Mouse (Mus musculus): ENCODE results near the gene Vmn2r116. TPM values are rescaled to one million over a fixed set of nuclear protein-coding genes. Genes with fewer than 3 reads are reported as not detected.
"Not testable (repeated sequence)": the region's sequence is repeated elsewhere in the genome, so short reads cannot be mapped to it uniquely, and the experiment has no call there.

The Vmn2r116 gene
- polyA plus RNA-seq (2016; fragmentation: Nextera tagmentation; extraction: Ambion mirVana) = not detected in 2 replicates

DNA sequence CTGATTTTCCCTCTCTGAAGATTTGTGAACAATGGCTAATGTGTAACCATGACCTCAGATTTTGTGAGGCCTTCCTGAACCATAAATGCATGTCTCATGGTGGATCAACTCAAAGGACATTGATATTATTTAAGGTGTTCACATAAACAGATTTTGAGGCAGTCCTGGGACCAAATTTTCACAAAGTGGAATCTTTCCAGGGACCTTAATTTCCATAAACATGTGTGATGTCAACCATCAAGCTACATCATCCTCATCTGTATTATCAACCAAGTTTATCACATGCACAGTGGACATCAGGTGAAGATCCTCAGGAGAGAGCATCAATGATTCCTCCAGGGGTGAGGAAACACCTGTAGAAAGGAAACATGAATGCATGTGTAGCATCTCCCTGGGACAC lies at the start of gene Vmn2r116:
Gene Vmn2r116, plus strand, starts transcription at position 301 of the 400 bp plus-strand sequence.
- H3K9me3 ChIP-seq; H3K36me3 ChIP-seq; H3K4me1 ChIP-seq (replicated peaks); DNase-seq (ENCODE audit: low spot score); H3K27ac ChIP-seq; H3K4me3 ChIP-seq; H3K27me3 ChIP-seq (ENCODE audit: insufficient read depth, poor library complexity, severe bottlenecking): not testable (repeated sequence)

DNA sequence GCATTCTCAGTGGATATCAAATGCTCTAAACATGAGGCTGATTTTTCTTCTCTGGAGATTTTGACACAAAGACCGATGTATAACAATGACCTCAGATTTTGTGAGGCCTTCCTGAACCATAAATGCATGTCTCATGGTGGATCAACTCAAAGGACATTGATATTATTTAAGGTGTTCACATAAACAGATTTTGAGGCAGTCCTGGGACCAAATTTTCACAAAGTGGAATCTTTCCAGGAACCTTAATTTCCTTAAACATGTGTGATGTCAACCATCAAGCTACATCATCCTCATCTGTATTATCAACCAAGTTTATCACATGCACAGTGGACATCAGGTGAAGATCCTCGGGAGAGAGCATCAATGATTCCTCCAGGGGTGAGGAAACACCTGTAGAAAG lies 41.0 kb upstream of the Vmn2r116 start, which contains the start of gene Vmn2r115:
Gene Vmn2r115, plus strand, starts transcription at position 301 of the 400 bp plus-strand sequence.
- not testable (repeated sequence) for H3K4me3 ChIP-seq; H3K27me3 ChIP-seq (ENCODE audit: insufficient read depth, poor library complexity, severe bottlenecking); H3K36me3 ChIP-seq; H3K9me3 ChIP-seq; H3K4me1 ChIP-seq (replicated peaks); H3K27ac ChIP-seq; DNase-seq (ENCODE audit: low spot score)
- 42% methylated on average over 2 of the region's 2 CpGs for WGBS

DNA sequence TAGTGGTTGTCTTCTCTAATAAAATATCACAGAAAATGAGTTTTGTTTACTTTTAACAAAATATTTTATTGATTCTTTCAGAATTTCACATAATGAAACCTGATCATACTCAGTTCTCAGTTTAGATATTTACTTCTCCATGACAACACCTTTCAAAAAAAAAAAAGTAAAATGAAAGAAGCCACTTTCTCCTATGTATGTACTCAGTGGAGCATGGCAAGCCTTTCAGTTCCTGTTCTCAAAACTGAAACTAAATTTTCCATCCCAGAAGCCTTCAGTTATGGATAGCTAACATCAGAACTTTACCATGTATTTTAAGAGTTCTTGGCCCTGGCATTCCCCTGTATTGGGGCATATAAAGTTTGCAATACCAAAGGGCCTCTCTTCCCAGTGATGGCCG lies 32.8 kb upstream of the Vmn2r116 start:
- Histone ChIP-seq H3K9me3 (0 out of 2 replicates have a peak, but pooled peaks cover 6% of the 10 kb centered on the region), H3K27ac (no peak overlapping the region), H3K27me3 (ENCODE audit: insufficient read depth, poor library complexity, severe bottlenecking) (no peaks in the 10 kb centered on the region), H3K4me3 (no peak overlapping the region), H3K36me3 (no peaks in the 10 kb centered on the region), H3K4me1 (replicated peaks) (no peaks in the 10 kb centered on the region)
- 88% methylated on average over 1 of the region's 1 CpGs for WGBS
- DNase-seq (ENCODE audit: low spot score) = no peak

DNA sequence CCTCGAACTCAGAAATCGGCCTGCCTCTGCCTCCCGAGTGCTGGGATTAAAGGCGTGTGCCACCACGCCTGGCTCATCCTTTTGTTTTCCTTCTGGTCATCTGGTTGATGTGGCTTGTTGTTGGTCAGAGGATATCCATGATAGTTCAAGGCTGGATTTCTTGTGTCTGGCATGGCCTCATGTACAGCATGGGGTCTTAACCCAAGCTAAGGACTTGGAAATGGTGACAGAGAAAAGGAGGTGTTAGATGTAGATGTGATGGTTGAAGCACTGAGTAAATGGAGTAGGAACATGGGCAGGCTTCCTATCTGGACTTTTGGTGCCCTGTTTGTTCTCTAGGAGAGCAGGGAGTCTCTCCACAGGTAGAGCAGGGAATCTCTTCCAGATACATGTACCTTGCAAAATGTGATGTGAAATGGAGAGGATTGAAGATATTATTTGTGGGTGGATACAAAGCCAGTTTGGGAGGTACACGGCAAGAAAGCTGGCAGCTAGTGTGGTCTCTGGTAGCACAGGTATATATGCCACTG lies 48.8 kb downstream of the Vmn2r116 start:
- H3K36me3 ChIP-seq = no peaks in the 10 kb centered on the region
- H3K4me1 ChIP-seq (replicated peaks) = no peaks in the 10 kb centered on the region
- H3K27ac ChIP-seq = no peak overlapping the region
- 77% methylated on average over 6 of the region's 6 CpGs for WGBS
- no peaks in the 10 kb centered on the region for H3K27me3 ChIP-seq (ENCODE audit: insufficient read depth, poor library complexity, severe bottlenecking)
- peaks cover 17% of the 10 kb centered on the region for H3K9me3 ChIP-seq
- H3K4me3 ChIP-seq = no peak overlapping the region
- DNase-seq (ENCODE audit: low spot score) = no peak

Other genes starting within 250 kb of the Vmn2r116 start
- 8.7 and 10.3 TPM in 2 replicates for gene Zfp40, start 191.4 kb upstream of the Vmn2r116 start, polyA plus RNA-seq (2016; fragmentation: Nextera tagmentation; extraction: Ambion mirVana)
- not detected in 2 replicates for gene Vmn2r114, start 72.1 kb upstream of the Vmn2r116 start, polyA plus RNA-seq (2016; fragmentation: Nextera tagmentation; extraction: Ambion mirVana)
- not detected in 2 replicates for gene Vmn2r115, start 40.9 kb upstream of the Vmn2r116 start, polyA plus RNA-seq (2016; fragmentation: Nextera tagmentation; extraction: Ambion mirVana)
- not detected in 2 replicates for gene Vmn2r117, start 95.1 kb downstream of the Vmn2r116 start, polyA plus RNA-seq (2016; fragmentation: Nextera tagmentation; extraction: Ambion mirVana)
- 25.3 and 27.5 TPM in 2 replicates for gene Zfp213, start 179.6 kb downstream of the Vmn2r116 start, polyA plus RNA-seq (2016; fragmentation: Nextera tagmentation; extraction: Ambion mirVana)
- 22.5 and 23.4 TPM in 2 replicates for gene Zfp13, start 214.9 kb downstream of the Vmn2r116 start, polyA plus RNA-seq (2016; fragmentation: Nextera tagmentation; extraction: Ambion mirVana)
- 0.92 and 0.94 TPM in 2 replicates for gene Zscan10, start 216.3 kb downstream of the Vmn2r116 start, polyA plus RNA-seq (2016; fragmentation: Nextera tagmentation; extraction: Ambion mirVana)

Measured in hindbrain, embryonic 10.5 days (tissue).